Mouse (Mus musculus) forebrain, embryonic 13.5 days (tissue): ENCODE data around the gene Art2b. TPM values are rescaled to one million over a fixed set of nuclear protein-coding genes. Genes with fewer than 3 reads are reported as not detected.
"Not testable (repeated sequence)": the region's sequence is repeated elsewhere in the genome, so short reads cannot be mapped to it uniquely, and the experiment has no call there.

Source experiments
- ATAC-seq: fragments of 200-750 bp; cut with Nextera tagmentation; 2 replicates; pipeline ENCODE4 v1.8.0; 2017
- H3K27ac ChIP-seq: fragments of 300-500 bp; sonication (generic); 2 replicates; pipeline ENCODE4 v1.5.1; 2015; ENCODE audit warnings: inconsistent platforms, mild to moderate bottlenecking, moderate library complexity
- H3K27me3 ChIP-seq: fragments of 300-500 bp; sonication (generic); 2 replicates; pipeline ENCODE4 v1.6.1; 2015; ENCODE audit warnings: mild to moderate bottlenecking, inconsistent platforms
- H3K36me3 ChIP-seq: fragments of 300-500 bp; sonication (generic); 2 replicates; pipeline ENCODE4 v1.6.1; 2015; ENCODE audit warnings: mild to moderate bottlenecking, inconsistent platforms; ENCODE audit not compliant: poor library complexity, severe bottlenecking
- H3K4me1 ChIP-seq: fragments of 300-500 bp; sonication (generic); 2 replicates; pipeline ENCODE4 v1.6.1; 2015; ENCODE audit warnings: inconsistent platforms
- H3K4me2 ChIP-seq: fragments of 300-500 bp; sonication (generic); 2 replicates; pipeline ENCODE4 v1.6.1; 2015; ENCODE audit warnings: inconsistent platforms, mild to moderate bottlenecking, moderate library complexity
- H3K4me3 ChIP-seq: fragments of 300-500 bp; sonication (generic); 2 replicates; pipeline ENCODE4 v1.5.1; 2015; ENCODE audit warnings: mild to moderate bottlenecking, inconsistent platforms
- H3K9ac ChIP-seq: fragments of 300-500 bp; sonication (generic); 2 replicates; pipeline ENCODE4 v1.6.1; 2015; ENCODE audit warnings: mild to moderate bottlenecking, inconsistent platforms
- H3K9me3 ChIP-seq: fragments of 300-500 bp; sonication (generic); replicated peaks from 2 replicates; pipeline ENCODE4 v1.6.1; 2016; ENCODE audit warnings: inconsistent platforms
- WGBS: fragments of 180-500 bp; shearing (Covaris S2); methylation state at CpG from one replicate; pipeline ENCODE4 v1.1.7; 2015; 5-methylcytosine and 5-hydroxymethylcytosine counted together
- polyA plus RNA-seq: library from polyadenylated mRNA; unstranded; fragments of >200 nt; fragmentation: Nextera tagmentation; extraction: Ambion mirVana; gene quantifications from 2 replicates; pipeline ENCODE4 v1.2.1, GENCODE M21; 2015

Art2b gene
- not detected in 2 replicates for polyA plus RNA-seq

DNA sequence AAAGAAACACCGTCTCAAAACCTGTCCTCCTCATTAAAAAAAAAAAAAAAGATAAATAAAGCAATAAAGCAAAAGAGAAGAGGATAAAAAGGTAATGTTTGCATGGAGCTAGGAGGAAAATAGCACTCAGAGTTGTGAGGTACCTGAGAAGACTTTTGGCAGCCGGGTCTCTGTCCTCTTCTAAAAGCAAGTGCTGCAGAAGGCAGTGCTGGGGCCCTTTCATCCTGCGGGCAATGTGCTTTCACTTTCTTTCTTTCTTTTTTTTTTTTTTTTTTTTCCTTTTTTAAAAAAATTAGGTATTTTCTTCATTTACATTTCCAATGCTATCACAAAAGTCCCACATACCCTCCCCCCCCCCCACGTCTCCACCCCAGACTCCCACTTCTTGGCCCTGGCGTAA, at the start of gene Art2b:
TSS of gene Art2b (minus strand) at position 193 of the 400 bp plus-strand sequence.
- no peak within 1 kb of the TSS for H3K4me2 ChIP-seq
- H3K9me3 ChIP-seq = no peaks in the 10 kb centered on the region
- no peaks in the 10 kb centered on the region for H3K27me3 ChIP-seq
- H3K9ac ChIP-seq = no peak within 1 kb of the TSS
- H3K27ac ChIP-seq = no peak within 1 kb of the TSS
- no peak for ATAC-seq
- no peaks in the 10 kb centered on the region for H3K36me3 ChIP-seq
- no peak within 1 kb of the TSS for H3K4me3 ChIP-seq
- WGBS = 86% methylated on average over 5 of the region's 5 CpGs
- H3K4me1 ChIP-seq = no peaks in the 10 kb centered on the region

DNA sequence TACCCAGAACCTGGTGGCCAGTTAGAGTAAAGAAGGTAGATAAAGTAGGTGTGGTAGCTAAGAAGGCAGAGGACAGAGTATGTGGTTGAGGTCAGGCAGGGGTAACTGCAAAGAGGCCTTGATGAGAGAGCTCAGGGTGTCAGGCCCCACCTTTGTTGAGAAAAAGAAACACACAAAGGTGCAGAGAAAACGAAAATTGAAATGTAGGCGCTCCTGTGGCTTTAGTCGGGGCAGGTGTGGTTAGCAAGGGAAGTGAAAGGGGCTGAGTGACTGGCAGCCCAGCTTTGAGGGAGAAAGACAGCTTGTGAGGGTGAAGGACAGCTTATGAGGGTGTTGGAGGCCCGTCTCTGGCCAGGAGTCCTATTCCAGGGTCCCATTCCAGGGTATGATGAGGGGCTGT, 49.1 kb upstream of the Art2b start:
- peak overlapping the region; percentile 75 for H3K27ac ChIP-seq
- 74% methylated on average over 4 of the region's 4 CpGs for WGBS
- no peak overlapping the region for H3K4me2 ChIP-seq

DNA sequence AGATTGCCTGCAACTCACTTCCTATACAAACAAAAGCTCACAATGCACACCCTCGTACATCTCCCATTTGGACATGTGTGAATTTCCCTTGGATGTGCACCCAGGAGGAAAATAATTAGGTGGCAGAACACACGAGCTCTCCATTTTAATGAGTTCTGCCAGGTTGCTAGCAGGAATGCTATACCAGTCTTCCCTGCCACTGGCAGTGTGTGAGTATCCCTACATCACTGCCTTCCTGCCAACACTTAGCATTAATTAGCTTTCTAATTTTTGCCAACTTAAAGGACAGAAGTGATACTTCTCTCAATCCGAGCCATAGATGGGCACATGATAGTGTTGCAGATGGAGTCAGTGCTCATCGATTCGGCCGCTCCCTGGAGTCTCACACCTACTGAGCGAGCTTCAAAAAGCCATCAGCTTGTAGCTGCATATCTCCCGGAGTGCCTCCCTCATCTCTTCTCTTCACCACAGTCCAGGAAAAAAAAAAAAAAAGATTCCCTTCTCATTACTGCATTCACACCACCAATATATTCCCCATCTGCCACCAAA, 48.3 kb upstream of the Art2b start:
- ATAC-seq = peak; percentile 95
- no peak overlapping the region for H3K4me2 ChIP-seq
- WGBS = 57% methylated on average over 8 of the region's 8 CpGs

More for the DNA sequence above, 49.1 kb upstream of the Art2b start:
- no peak for ATAC-seq
- no peaks in the 10 kb centered on the region for H3K4me1 ChIP-seq
- H3K36me3 ChIP-seq = no peaks in the 10 kb centered on the region
- no peaks in the 10 kb centered on the region for H3K27me3 ChIP-seq
- H3K9me3 ChIP-seq = no peaks in the 10 kb centered on the region
- H3K9ac ChIP-seq = no peak overlapping the region
- H3K4me3 ChIP-seq = no peak overlapping the region

DNA sequence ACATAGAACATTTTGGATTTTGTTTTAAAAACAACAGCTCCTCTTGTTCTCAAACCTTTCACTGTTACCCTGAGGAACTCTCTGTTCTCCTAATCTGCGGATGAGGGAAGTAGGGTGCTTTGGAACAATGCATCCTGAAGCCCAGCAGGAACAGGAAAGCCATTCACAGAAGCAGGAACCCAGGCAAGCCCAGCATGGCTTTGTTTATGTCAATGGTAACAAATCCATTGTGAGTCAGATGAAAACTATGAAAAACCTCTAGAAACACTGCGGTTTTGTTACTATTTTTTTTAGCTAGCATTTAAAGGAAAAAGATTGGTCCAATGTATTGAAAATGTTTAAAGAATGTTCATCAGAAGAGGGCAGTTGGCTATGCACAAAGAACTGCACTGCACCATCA, 43.1 kb upstream of the Art2b start:
- H3K9me3 ChIP-seq = no peaks in the 10 kb centered on the region
- no peak for ATAC-seq
- H3K27me3 ChIP-seq = no peaks in the 10 kb centered on the region
- no peak overlapping the region for H3K4me3 ChIP-seq
- no peaks in the 10 kb centered on the region for H3K36me3 ChIP-seq
- no peak overlapping the region for H3K4me2 ChIP-seq
- 32% methylated on average over 2 of the region's 2 CpGs for WGBS
- H3K9ac ChIP-seq = no peak overlapping the region
- H3K4me1 ChIP-seq = peaks cover 7% of the 10 kb centered on the region
- H3K27ac ChIP-seq = no peak overlapping the region

More for the DNA sequence above, 48.3 kb upstream of the Art2b start:
- Histone ChIP-seq H3K36me3 (no peaks in the 10 kb centered on the region), H3K4me3 (no peak overlapping the region), H3K4me1 (no peaks in the 10 kb centered on the region), H3K9me3 (no peaks in the 10 kb centered on the region), H3K9ac (no peak overlapping the region), H3K27me3 (no peaks in the 10 kb centered on the region), H3K27ac (peak overlapping the region; percentile 75)

DNA sequence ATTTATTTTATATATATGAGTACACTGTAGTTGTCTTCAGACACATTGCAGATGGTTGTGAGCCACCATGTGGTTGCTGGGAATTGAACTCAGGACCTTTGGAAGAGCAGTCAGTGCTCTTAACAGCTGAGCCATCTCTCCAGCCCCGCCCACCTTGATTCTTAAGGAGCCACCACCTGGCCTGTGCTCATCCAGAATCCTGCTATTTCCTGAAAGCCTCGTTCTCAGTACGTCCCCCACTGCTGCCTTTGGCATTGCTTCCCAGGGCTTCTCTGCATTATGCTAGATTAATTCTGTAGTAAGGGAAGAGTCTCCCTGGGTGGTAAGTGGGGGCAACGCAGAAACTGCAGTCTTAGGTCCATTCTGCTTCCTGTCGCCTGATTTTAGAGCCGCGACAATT, 41.8 kb upstream of the Art2b start:
- H3K36me3 ChIP-seq, H3K27ac ChIP-seq, H3K9me3 ChIP-seq, H3K4me3 ChIP-seq, H3K9ac ChIP-seq, ATAC-seq, H3K27me3 ChIP-seq, H3K4me1 ChIP-seq, H3K4me2 ChIP-seq: not testable (repeated sequence)
- 64% methylated on average over 7 of the region's 7 CpGs for WGBS

DNA sequence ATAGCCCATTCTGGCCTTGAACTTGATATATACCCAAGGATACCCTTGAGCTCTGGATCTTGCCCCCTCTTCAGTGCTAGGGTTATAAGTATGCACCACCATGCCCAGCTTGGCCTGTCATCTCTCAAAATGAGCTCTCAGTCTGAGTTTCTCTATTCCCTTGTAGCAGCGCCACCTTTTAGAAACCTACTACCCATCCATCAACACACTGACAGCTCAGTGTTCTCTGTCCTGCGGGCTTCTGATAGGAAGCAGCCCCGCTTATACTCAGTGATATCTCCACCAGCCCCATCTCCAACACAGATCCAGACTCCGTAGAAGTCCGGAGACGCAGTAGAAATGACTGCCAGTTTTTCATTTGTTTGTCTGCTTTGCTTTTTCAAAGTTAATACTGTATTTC, 38.9 kb upstream of the Art2b start:
- H3K9ac ChIP-seq = no peak overlapping the region
- H3K4me2 ChIP-seq = no peak overlapping the region
- no peak overlapping the region for H3K27ac ChIP-seq
- H3K36me3 ChIP-seq = no peaks in the 10 kb centered on the region
- ATAC-seq = no peak
- H3K4me3 ChIP-seq = no peak overlapping the region
- H3K27me3 ChIP-seq = no peaks in the 10 kb centered on the region
- 83% methylated on average over 6 of the region's 6 CpGs for WGBS
- no peaks in the 10 kb centered on the region for H3K9me3 ChIP-seq
- H3K4me1 ChIP-seq = peaks cover 7% of the 10 kb centered on the region

DNA sequence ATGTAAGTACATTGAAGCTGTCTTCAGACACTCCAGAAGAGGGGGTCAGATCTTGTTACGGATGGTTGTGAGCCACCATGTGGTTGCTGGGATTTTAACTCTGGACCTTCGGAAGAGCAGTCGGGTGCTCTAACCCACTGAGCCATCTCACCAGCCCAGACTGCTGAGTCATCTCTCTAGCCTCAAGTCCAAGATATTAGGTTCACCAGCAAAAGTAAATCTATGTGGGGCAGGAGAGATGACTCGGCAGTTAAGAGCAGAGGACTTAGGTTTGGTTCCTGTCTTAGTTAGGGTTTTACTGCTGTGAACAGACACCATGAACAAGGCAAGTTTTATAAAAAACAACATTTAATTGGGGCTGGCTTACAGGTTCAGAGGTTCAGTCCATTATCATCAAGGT, 36.5 kb upstream of the Art2b start:
- H3K9me3 ChIP-seq, H3K36me3 ChIP-seq, H3K4me3 ChIP-seq, H3K4me2 ChIP-seq, H3K27me3 ChIP-seq, H3K4me1 ChIP-seq, H3K27ac ChIP-seq, H3K9ac ChIP-seq, ATAC-seq: not testable (repeated sequence)
- WGBS = 85% methylated on average over 4 of the region's 4 CpGs

DNA sequence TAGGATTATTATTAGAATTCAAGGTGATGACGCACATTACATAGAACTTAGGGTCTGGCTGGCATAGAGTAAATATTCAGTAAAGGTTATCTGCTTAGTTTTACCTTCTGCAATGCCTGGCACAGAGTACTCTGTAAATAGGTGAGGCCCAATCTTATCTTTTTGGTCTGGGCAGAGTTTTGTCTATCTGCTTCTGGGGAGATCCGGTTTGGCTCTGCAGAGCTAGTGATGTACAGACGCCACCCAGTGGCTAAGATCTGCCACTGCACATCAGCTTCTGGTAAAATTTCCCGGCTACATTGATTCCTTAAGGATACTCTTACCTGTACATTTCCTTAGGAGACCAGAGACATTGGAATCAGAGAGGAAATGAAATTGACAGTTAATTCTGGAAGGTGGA, 35.0 kb upstream of the Art2b start:
- no peaks in the 10 kb centered on the region for H3K36me3 ChIP-seq
- H3K9me3 ChIP-seq = no peaks in the 10 kb centered on the region
- H3K4me3 ChIP-seq = no peak overlapping the region
- WGBS = 25% methylated on average over 4 of the region's 4 CpGs
- no peaks in the 10 kb centered on the region for H3K27me3 ChIP-seq
- H3K27ac ChIP-seq = no peak overlapping the region
- H3K9ac ChIP-seq = no peak overlapping the region
- H3K4me1 ChIP-seq = peaks cover 7% of the 10 kb centered on the region
- no peak for ATAC-seq
- H3K4me2 ChIP-seq = no peak overlapping the region

DNA sequence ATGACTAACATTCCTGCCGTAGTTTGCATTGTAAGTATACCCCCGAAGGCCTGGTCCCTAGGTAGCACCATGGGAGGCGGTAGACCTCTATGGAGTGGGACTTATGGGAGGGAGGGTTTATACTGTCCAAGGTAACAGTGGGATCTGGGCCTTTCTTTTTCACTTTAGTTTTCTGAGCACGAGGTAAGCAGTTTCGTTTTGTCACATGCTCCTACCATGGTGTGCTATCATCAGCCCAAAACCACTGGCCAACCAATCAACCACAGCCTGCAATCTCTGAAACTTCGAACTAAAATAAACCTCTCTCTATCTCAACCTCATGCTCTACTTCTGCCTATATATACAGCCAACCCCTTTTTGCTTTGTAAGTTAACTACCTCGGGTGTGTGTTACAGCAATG, 32.9 kb upstream of the Art2b start:
- Histone ChIP-seq H3K9ac (no peak overlapping the region), H3K4me2 (no peak overlapping the region), H3K36me3 (no peaks in the 10 kb centered on the region), H3K27me3 (no peaks in the 10 kb centered on the region), H3K4me3 (no peak overlapping the region), H3K9me3 (no peaks in the 10 kb centered on the region), H3K27ac (no peak overlapping the region), H3K4me1 (no peaks in the 10 kb centered on the region)
- ATAC-seq = no peak
- WGBS = 82% methylated on average over 7 of the region's 7 CpGs

DNA sequence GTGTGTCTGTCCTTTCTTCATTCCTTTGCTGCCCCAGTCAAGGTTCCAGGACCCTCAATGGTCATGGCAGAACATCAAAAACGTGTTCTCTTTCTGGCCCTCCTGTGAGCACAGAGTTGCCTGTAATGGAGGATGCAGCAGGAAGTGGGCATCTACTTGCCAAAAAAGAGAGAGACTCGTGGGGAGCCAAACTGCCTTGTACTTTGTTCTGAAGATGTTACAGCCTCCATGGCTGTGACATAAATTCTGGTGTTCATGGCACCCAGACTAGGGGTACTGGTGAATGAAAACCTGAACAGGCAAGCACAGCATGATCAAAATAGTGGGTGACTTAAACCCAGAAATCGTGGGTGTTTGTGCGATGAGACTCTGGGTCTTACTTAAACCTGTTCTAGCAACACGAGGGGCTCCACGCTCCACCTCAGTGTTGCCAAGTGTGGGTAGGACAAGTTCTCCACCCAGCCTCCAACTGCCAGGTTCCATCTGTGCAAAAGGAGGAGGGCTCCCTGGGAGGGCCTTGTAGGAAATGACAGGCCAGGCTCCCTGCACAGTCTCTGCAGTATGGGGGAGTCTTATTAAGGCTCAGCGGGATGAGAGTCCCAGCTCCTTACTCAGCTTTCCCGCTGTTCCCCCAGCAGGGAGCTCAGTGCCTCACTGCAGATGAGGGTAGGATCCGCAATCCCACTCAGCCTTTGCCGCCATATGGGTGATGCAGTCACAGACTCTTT, 32.2 kb upstream of the Art2b start:
- ATAC-seq = no peak
- 67% methylated on average over 10 of the region's 10 CpGs for WGBS
- no peak overlapping the region for H3K4me3 ChIP-seq

DNA sequence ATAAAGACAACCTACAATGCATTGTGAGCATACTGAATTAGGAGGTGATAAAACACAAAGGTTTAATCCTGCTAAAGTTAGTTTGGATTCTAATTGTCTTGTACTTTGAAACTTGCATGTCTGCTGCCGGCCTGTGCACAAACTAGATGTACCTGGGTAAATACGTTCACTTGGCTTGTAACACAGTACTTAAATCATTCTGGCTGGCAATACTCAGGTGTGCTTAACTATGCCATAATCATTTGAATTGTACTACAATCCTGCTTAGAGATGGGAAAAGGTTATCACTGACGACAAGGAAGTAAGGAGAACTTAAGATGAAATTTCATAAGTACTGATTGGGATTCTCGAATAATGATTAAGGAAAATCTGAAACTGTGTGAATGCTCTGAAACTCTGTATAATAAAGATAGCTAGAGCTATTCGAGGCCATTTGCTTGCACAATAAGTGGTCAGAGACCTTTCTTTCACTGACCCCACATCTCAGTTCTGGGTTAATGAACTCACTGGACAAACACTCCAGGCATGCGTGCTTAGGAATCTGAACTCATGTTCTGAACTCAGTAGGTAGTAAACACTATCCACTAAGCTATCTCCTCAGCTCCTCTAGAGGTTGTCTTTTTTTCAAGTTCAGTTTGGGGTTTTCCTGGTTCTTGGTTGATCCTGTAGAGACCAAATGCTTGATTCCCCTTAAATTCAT, 30.9 kb upstream of the Art2b start:
- no peak overlapping the region for H3K4me3 ChIP-seq
- ATAC-seq = no peak
- H3K9ac ChIP-seq = no peak overlapping the region
- H3K27me3 ChIP-seq = no peaks in the 10 kb centered on the region
- H3K9me3 ChIP-seq = no peaks in the 10 kb centered on the region
- H3K27ac ChIP-seq = no peak overlapping the region
- H3K4me2 ChIP-seq = no peak overlapping the region
- no peaks in the 10 kb centered on the region for H3K36me3 ChIP-seq
- WGBS = 81% methylated on average over 6 of the region's 6 CpGs
- H3K4me1 ChIP-seq = no peaks in the 10 kb centered on the region

More for the DNA sequence above, 32.2 kb upstream of the Art2b start:
- Histone ChIP-seq H3K27me3 (no peaks in the 10 kb centered on the region), H3K4me2 (no peak overlapping the region), H3K4me1 (no peaks in the 10 kb centered on the region), H3K27ac (no peak overlapping the region), H3K9me3 (no peaks in the 10 kb centered on the region), H3K36me3 (no peaks in the 10 kb centered on the region), H3K9ac (no peak overlapping the region)

DNA sequence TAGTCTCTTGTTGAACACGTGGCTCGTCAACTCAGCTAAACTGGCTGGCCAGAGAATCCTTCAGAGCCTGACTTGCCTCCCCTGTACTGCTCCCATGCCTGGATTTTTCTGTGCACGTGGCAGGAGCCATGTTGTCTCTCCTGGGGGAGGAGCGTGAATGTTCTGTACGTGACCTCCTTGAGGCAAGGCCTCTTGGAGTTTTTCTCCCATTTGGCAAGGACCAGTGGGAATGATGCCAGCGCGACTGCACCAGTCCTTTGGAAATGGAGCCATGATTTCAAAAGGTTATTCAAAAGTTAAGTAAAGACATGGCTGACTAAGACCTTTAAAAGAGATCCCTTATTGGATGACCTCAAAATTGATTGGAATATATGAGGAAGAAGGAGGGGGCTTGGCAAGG, 30.0 kb upstream of the Art2b start:
- 81% methylated on average over 7 of the region's 7 CpGs for WGBS
- no peak for ATAC-seq
- Histone ChIP-seq H3K9me3 (no peaks in the 10 kb centered on the region), H3K27ac (no peak overlapping the region), H3K4me1 (no peaks in the 10 kb centered on the region), H3K36me3 (no peaks in the 10 kb centered on the region), H3K4me3 (no peak overlapping the region), H3K27me3 (no peaks in the 10 kb centered on the region), H3K9ac (no peak overlapping the region), H3K4me2 (no peak overlapping the region)
